ENCODE assay signal across 8 mouse cellular contexts in genomic region chr8:70775851-70776495, GRCm38 (mm10). TPM values are rescaled to one million over a fixed set of nuclear protein-coding genes. Genes with fewer than 3 reads are reported as not detected.
DNase-seq lines count a peak whose midpoint lies in the region; ATAC-seq and TF ChIP-seq lines count a peak whose summit lies in the region.

No protein-coding gene starts in this region.

- peaks cover 4% of the 10 kb centered on the region; the same call in 1 of the 2 replicates for H3K27me3 ChIP-seq in heart, embryonic 10.5 days (ENCODE audit: insufficient read depth, poor library complexity, severe bottlenecking)
- no peaks in the 10 kb centered on the region for H3K27me3 ChIP-seq in ES-Bruce4 (ENCODE audit: control insufficient read depth, insufficient read depth, low read length, poor library complexity, severe bottlenecking)
- no peaks in the 10 kb centered on the region for H3K27me3 ChIP-seq in forebrain, embryonic 13.5 days
- H3K27me3 ChIP-seq in limb, embryonic 13.5 days: no peaks in the 10 kb centered on the region
- H3K27me3 ChIP-seq in splenic B cell, adult 2 months (ENCODE audit: control insufficient read depth, insufficient read depth, low read length, poor library complexity, severe bottlenecking): no peaks in the 10 kb centered on the region

- H3K36me3 ChIP-seq in heart, embryonic 10.5 days: peaks cover 64% of the 10 kb centered on the region
- H3K36me3 ChIP-seq in ES-Bruce4 (ENCODE audit: control insufficient read depth, insufficient read depth, low read length, poor library complexity, severe bottlenecking): no peaks in the 10 kb centered on the region
- H3K36me3 ChIP-seq in forebrain, embryonic 13.5 days (ENCODE audit: poor library complexity, severe bottlenecking): peaks cover 69% of the 10 kb centered on the region
- H3K36me3 ChIP-seq in limb, embryonic 13.5 days: peaks cover 71% of the 10 kb centered on the region
- peaks cover 11% of the 10 kb centered on the region; the same call in 1 of the 2 replicates for H3K36me3 ChIP-seq in splenic B cell, adult 2 months (ENCODE audit: control insufficient read depth, insufficient read depth, low read length, poor library complexity, severe bottlenecking)

- peak; percentile 39; the same call in 1 of the 2 replicates for ATAC-seq in forebrain, embryonic 13.5 days
- no peak; the same call in 1 of the 2 replicates for ATAC-seq in limb, embryonic 13.5 days (ENCODE audit: low FRiP score, low read depth)
- ATAC-seq in erythroid progenitor cell, adult 5-6 weeks (replicated peaks; ENCODE audit: low FRiP score, poor library complexity, severe bottlenecking): no peak

- no peak for TF ChIP-seq EP300 in ES-Bruce4 (IDR thresholded peaks at IDR 0.05; ENCODE audit: insufficient read depth, low read depth, low read length)

- no peak for TF ChIP-seq CTCF in ES-Bruce4 (IDR thresholded peaks at IDR 0.05; ENCODE audit: low read depth, low read length)

- H3K4me2 ChIP-seq in forebrain, embryonic 13.5 days: peak overlapping the region; percentile 93
- peak overlapping the region; percentile 93 for H3K4me2 ChIP-seq in limb, embryonic 13.5 days (replicated peaks)

- TF ChIP-seq POLR2A in ES-Bruce4 (IDR thresholded peaks at IDR 0.05; ENCODE audit: insufficient read depth, low read length): no peak

- H3K4me1 ChIP-seq in heart, embryonic 10.5 days: peaks cover 47% of the 10 kb centered on the region
- H3K4me1 ChIP-seq in ES-Bruce4 (ENCODE audit: control insufficient read depth, insufficient read depth, low read length): peaks cover 2% of the 10 kb centered on the region
- peaks cover 49% of the 10 kb centered on the region for H3K4me1 ChIP-seq in forebrain, embryonic 13.5 days
- peaks cover 49% of the 10 kb centered on the region for H3K4me1 ChIP-seq in limb, embryonic 13.5 days

- no peaks in the 10 kb centered on the region for H3K9me3 ChIP-seq in heart, embryonic 10.5 days
- no peaks in the 10 kb centered on the region for H3K9me3 ChIP-seq in ES-Bruce4 (replicated peaks; ENCODE audit: control insufficient read depth, insufficient read depth, low read length, poor library complexity, severe bottlenecking)
- no peaks in the 10 kb centered on the region for H3K9me3 ChIP-seq in forebrain, embryonic 13.5 days (replicated peaks)
- no peaks in the 10 kb centered on the region for H3K9me3 ChIP-seq in limb, embryonic 13.5 days

- peak overlapping the region; percentile 96 for H3K27ac ChIP-seq in heart, embryonic 10.5 days
- no peak overlapping the region for H3K27ac ChIP-seq in ES-Bruce4 (ENCODE audit: insufficient read depth, low read length)
- H3K27ac ChIP-seq in forebrain, embryonic 13.5 days: peak overlapping the region; percentile 98
- peak overlapping the region; percentile 67; the same call in 1 of the 2 replicates for H3K27ac ChIP-seq in limb, embryonic 13.5 days

- H3K9ac ChIP-seq in ES-Bruce4 (ENCODE audit: low read depth, poor library complexity, severe bottlenecking): peak overlapping the region; percentile 93
- H3K9ac ChIP-seq in forebrain, embryonic 13.5 days: peak overlapping the region; percentile 99
- H3K9ac ChIP-seq in limb, embryonic 13.5 days: peak overlapping the region; percentile 98

- WGBS in heart, embryonic 10.5 days: 4% methylated on average over 34 of the region's 34 CpGs
- WGBS in forebrain, embryonic 13.5 days: 1% methylated on average over 34 of the region's 34 CpGs
- WGBS in limb, embryonic 13.5 days: 2% methylated on average over 34 of the region's 34 CpGs

- intact Hi-C loops in heart, postnatal 36 days (cut with DNase I): loop anchor here (2.0 kb wide), 1 partner anchor 17 kb away; no protein-coding TSS in a partner anchor

- peak overlapping the region; percentile 88 for H3K4me3 ChIP-seq in heart, embryonic 10.5 days
- H3K4me3 ChIP-seq in ES-Bruce4 (ENCODE audit: low read depth, low read length): peak overlapping the region; percentile 89
- peak overlapping the region; percentile 86 for H3K4me3 ChIP-seq in forebrain, embryonic 13.5 days
- peak overlapping the region; percentile 87 for H3K4me3 ChIP-seq in limb, embryonic 13.5 days

- DNase-seq in heart, embryonic 10.5 days (ENCODE audit: low spot score): no peak
- no peak for DNase-seq in heart, postnatal 36 days
- peak; percentile 33 for DNase-seq in splenic B cell, adult 2 months (ENCODE audit: low read depth, low spot score)
- DNase-seq in thymus, postnatal 4 days: no peak

RNA-seq across cellular contexts. Expression of gene Pik3r2, which starts 0.5 kb away (rescaled TPM):
- 40.6 and 43.5 TPM in 2 replicates for polyA plus RNA-seq in heart, embryonic 10.5 days (2016; fragmentation: Nextera tagmentation; extraction: Ambion mirVana)
- total RNA-seq in heart, postnatal 36 days (2021): 10 to 100 TPM; 23.6 to 24.5 TPM
- polyA plus RNA-seq in ES-Bruce4 (2011; ENCODE audit: insufficient read depth, insufficient read length, low read depth, missing spikeins): 20.1 and 25.1 TPM in 2 replicates
- 84.3 and 84.6 TPM in 2 replicates for polyA plus RNA-seq in forebrain, embryonic 13.5 days (2015; fragmentation: Nextera tagmentation; extraction: Ambion mirVana)
- polyA plus RNA-seq in limb, embryonic 13.5 days (2015; fragmentation: Nextera tagmentation; extraction: Ambion mirVana): 78.1 and 81.3 TPM in 2 replicates
- total RNA-seq in erythroid progenitor cell, adult 5-6 weeks (2015; ENCODE audit: low replicate concordance): 3.8 and 5.4 TPM in 2 replicates
- total RNA-seq in erythroid progenitor cell, adult 5-6 weeks (2017; ENCODE audit: low replicate concordance): 7.3 and 8.0 TPM in 2 replicates

RNA-seq across cellular contexts. Expression of gene Mpv17l2, which starts 15.2 kb away (rescaled TPM):
- polyA plus RNA-seq in heart, embryonic 10.5 days (2016; fragmentation: Nextera tagmentation; extraction: Ambion mirVana): 39.0 and 44.6 TPM in 2 replicates
- 10 to 100 TPM; 28.0 to 30.8 TPM for total RNA-seq in heart, postnatal 36 days (2021)
- polyA plus RNA-seq in ES-Bruce4 (2011; ENCODE audit: insufficient read depth, insufficient read length, low read depth, missing spikeins): 17.7 and 19.1 TPM in 2 replicates
- 44.8 and 48.0 TPM in 2 replicates for polyA plus RNA-seq in forebrain, embryonic 13.5 days (2015; fragmentation: Nextera tagmentation; extraction: Ambion mirVana)
- polyA plus RNA-seq in limb, embryonic 13.5 days (2015; fragmentation: Nextera tagmentation; extraction: Ambion mirVana): 29.2 and 36.6 TPM in 2 replicates
- 16.9 and 31.0 TPM in 2 replicates for total RNA-seq in erythroid progenitor cell, adult 5-6 weeks (2015; ENCODE audit: low replicate concordance)
- total RNA-seq in erythroid progenitor cell, adult 5-6 weeks (2017; ENCODE audit: low replicate concordance): 5.1 and 30.4 TPM in 2 replicates

RNA-seq across cellular contexts. Expression of gene Rab3a, which starts 21.5 kb away (rescaled TPM):
- 11.2 and 14.2 TPM in 2 replicates for polyA plus RNA-seq in heart, embryonic 10.5 days (2016; fragmentation: Nextera tagmentation; extraction: Ambion mirVana)
- total RNA-seq in heart, postnatal 36 days (2021): 10 to 100 TPM; 45.0 to 49.3 TPM
- 6.2 and 6.3 TPM in 2 replicates for polyA plus RNA-seq in ES-Bruce4 (2011; ENCODE audit: insufficient read depth, insufficient read length, low read depth, missing spikeins)
- polyA plus RNA-seq in forebrain, embryonic 13.5 days (2015; fragmentation: Nextera tagmentation; extraction: Ambion mirVana): 180 and 188 TPM in 2 replicates
- polyA plus RNA-seq in limb, embryonic 13.5 days (2015; fragmentation: Nextera tagmentation; extraction: Ambion mirVana): 18.0 and 19.6 TPM in 2 replicates
- total RNA-seq in erythroid progenitor cell, adult 5-6 weeks (2015; ENCODE audit: low replicate concordance): 7.1 TPM in 1 of 2 replicates, not detected in the other
- total RNA-seq in erythroid progenitor cell, adult 5-6 weeks (2017; ENCODE audit: low replicate concordance): 2.2 and 4.9 TPM in 2 replicates

RNA-seq across cellular contexts. Expression of gene Mast3, which starts 28.9 kb away (rescaled TPM):
- 7.9 and 9.3 TPM in 2 replicates for polyA plus RNA-seq in heart, embryonic 10.5 days (2016; fragmentation: Nextera tagmentation; extraction: Ambion mirVana)
- 1 to 10 TPM; 6.4 to 8.9 TPM for total RNA-seq in heart, postnatal 36 days (2021)
- 9.1 and 10.9 TPM in 2 replicates for polyA plus RNA-seq in ES-Bruce4 (2011; ENCODE audit: insufficient read depth, insufficient read length, low read depth, missing spikeins)
- polyA plus RNA-seq in forebrain, embryonic 13.5 days (2015; fragmentation: Nextera tagmentation; extraction: Ambion mirVana): 15.8 and 16.0 TPM in 2 replicates
- polyA plus RNA-seq in limb, embryonic 13.5 days (2015; fragmentation: Nextera tagmentation; extraction: Ambion mirVana): 13.1 and 14.0 TPM in 2 replicates
- total RNA-seq in erythroid progenitor cell, adult 5-6 weeks (2015; ENCODE audit: low replicate concordance): 13.4 and 14.4 TPM in 2 replicates
- 2.7 and 3.0 TPM in 2 replicates for total RNA-seq in erythroid progenitor cell, adult 5-6 weeks (2017; ENCODE audit: low replicate concordance)

RNA-seq across cellular contexts. Expression of gene Il12rb1, which starts 32.3 kb away (rescaled TPM):
- 0.12 TPM in 1 of 2 replicates, not detected in the other for polyA plus RNA-seq in heart, embryonic 10.5 days (2016; fragmentation: Nextera tagmentation; extraction: Ambion mirVana)
- total RNA-seq in heart, postnatal 36 days (2021): not detected
- polyA plus RNA-seq in ES-Bruce4 (2011; ENCODE audit: insufficient read depth, insufficient read length, low read depth, missing spikeins): 1.1 and 2.0 TPM in 2 replicates
- 0.09 TPM in 1 of 2 replicates, not detected in the other for polyA plus RNA-seq in forebrain, embryonic 13.5 days (2015; fragmentation: Nextera tagmentation; extraction: Ambion mirVana)
- 0.06 TPM in 1 of 2 replicates, not detected in the other for polyA plus RNA-seq in limb, embryonic 13.5 days (2015; fragmentation: Nextera tagmentation; extraction: Ambion mirVana)
- 0.84 and 1.1 TPM in 2 replicates for total RNA-seq in erythroid progenitor cell, adult 5-6 weeks (2015; ENCODE audit: low replicate concordance)
- total RNA-seq in erythroid progenitor cell, adult 5-6 weeks (2017; ENCODE audit: low replicate concordance): 0.13 and 0.53 TPM in 2 replicates
